Mouse (Mus musculus) kidney, embryonic 15.5 days (tissue): ENCODE results near the gene Cacna1d. TPM values are rescaled to one million over a fixed set of nuclear protein-coding genes. Genes with fewer than 3 reads are reported as not detected.
A peak's percentile ranks its signal among the peaks of the same experiment; 100 is the strongest.

Experiments
- ATAC-seq: fragments of 200-750 bp; cut with Nextera tagmentation; replicated peaks from 2 replicates; pipeline ENCODE4 v1.8.0; 2017; ENCODE audit warnings: moderate TSS enrichment; ENCODE audit not compliant: low FRiP score
- H3K27ac ChIP-seq: fragments of 300-500 bp; sonication (generic); 2 replicates; pipeline ENCODE4 v1.5.1; 2015; ENCODE audit warnings: mild to moderate bottlenecking, inconsistent platforms
- H3K27me3 ChIP-seq: fragments of 300-500 bp; sonication (generic); 2 replicates; pipeline ENCODE4 v1.6.1; 2015; ENCODE audit warnings: inconsistent platforms
- H3K36me3 ChIP-seq: fragments of 300-500 bp; sonication (generic); 2 replicates; pipeline ENCODE4 v1.6.1; 2015; ENCODE audit warnings: inconsistent platforms
- H3K4me1 ChIP-seq: fragments of 300-500 bp; sonication (generic); 2 replicates; pipeline ENCODE4 v1.6.1; 2015; ENCODE audit warnings: inconsistent platforms
- H3K4me2 ChIP-seq: fragments of 300-500 bp; sonication (generic); 2 replicates; pipeline ENCODE4 v1.6.1; 2015; ENCODE audit warnings: moderate library complexity, mild to moderate bottlenecking, inconsistent platforms
- H3K4me3 ChIP-seq: fragments of 300-500 bp; sonication (generic); replicated peaks from 2 replicates; pipeline ENCODE4 v1.5.1; 2015; ENCODE audit warnings: mild to moderate bottlenecking, inconsistent platforms
- H3K9ac ChIP-seq: fragments of 300-500 bp; sonication (generic); 2 replicates; pipeline ENCODE4 v1.6.1; 2015; ENCODE audit warnings: mild to moderate bottlenecking, inconsistent platforms
- H3K9me3 ChIP-seq: fragments of 300-500 bp; sonication (generic); replicated peaks from 2 replicates; pipeline ENCODE4 v1.6.1; 2016; ENCODE audit warnings: inconsistent platforms
- WGBS: fragments of 180-500 bp; shearing (Covaris S2); methylation state at CpG from one replicate; pipeline ENCODE4 v1.1.7; 2015; ENCODE audit warnings: mixed read lengths; 5-methylcytosine and 5-hydroxymethylcytosine counted together
- polyA plus RNA-seq: library from polyadenylated mRNA; unstranded; fragments of >200 nt; fragmentation: Nextera tagmentation; extraction: Ambion mirVana; gene quantifications from 2 replicates; pipeline ENCODE4 v1.2.1, GENCODE M21; 2015

Gene Cacna1d
- polyA plus RNA-seq, 1 experiment from 2014 or later, result 3.3 TPM

- Histone ChIP-seq H3K9me3 (no peaks in the 10 kb centered on the region), H3K9ac (no peak overlapping the region), H3K4me1 (peaks cover 6% of the 10 kb centered on the region; the same call in 1 of the 2 replicates), H3K36me3 (no peaks in the 10 kb centered on the region), H3K4me3 (no peak overlapping the region), H3K27ac (no peak overlapping the region), H3K27me3 (no peaks in the 10 kb centered on the region), H3K4me2 (no peak overlapping the region)
- 85% methylated on average over 8 of the region's 8 CpGs for WGBS
- no peak for ATAC-seq
Measured at GRCm38 (mm10) chr14:30017794-30018462, 473.3 kb downstream of the Cacna1d start.

- Histone ChIP-seq H3K9ac (no peak overlapping the region), H3K9me3 (no peaks in the 10 kb centered on the region), H3K27me3 (no peaks in the 10 kb centered on the region), H3K4me3 (no peak overlapping the region), H3K4me1 (peaks cover 9% of the 10 kb centered on the region; the same call in 1 of the 2 replicates), H3K36me3 (no peaks in the 10 kb centered on the region), H3K4me2 (no peak overlapping the region), H3K27ac (no peak overlapping the region)
- ATAC-seq, result no peak
- WGBS, result 79% methylated on average over 5 of the region's 5 CpGs
Measured at GRCm38 (mm10) chr14:30016666-30017065, 474.6 kb downstream of the Cacna1d start.

GRCm38 (mm10) chr14:30015008-30015407, 476.2 kb downstream of the Cacna1d start:
- 64% methylated on average over 1 of the region's 1 CpGs for WGBS
- Histone ChIP-seq H3K4me1 (peaks cover 10% of the 10 kb centered on the region), H3K9me3 (no peaks in the 10 kb centered on the region), H3K36me3 (no peaks in the 10 kb centered on the region), H3K4me3 (no peak overlapping the region), H3K27ac (no peak overlapping the region), H3K9ac (no peak overlapping the region), H3K4me2 (no peak overlapping the region), H3K27me3 (0 out of 2 replicates have a peak, but pooled peaks cover 5% of the 10 kb centered on the region)
- no peak for ATAC-seq

GRCm38 (mm10) chr14:30014487-30014886, 476.8 kb downstream of the Cacna1d start:
- Histone ChIP-seq H3K4me2 (no peak overlapping the region), H3K4me1 (peaks cover 15% of the 10 kb centered on the region), H3K36me3 (no peaks in the 10 kb centered on the region), H3K27ac (no peak overlapping the region), H3K9me3 (no peaks in the 10 kb centered on the region), H3K9ac (no peak overlapping the region), H3K27me3 (peaks cover 10% of the 10 kb centered on the region; the same call in 1 of the 2 replicates), H3K4me3 (no peak overlapping the region)
- no peak for ATAC-seq
- 48% methylated on average over 10 of the region's 10 CpGs for WGBS

GRCm38 (mm10) chr14:30011886-30012560, 479.2 kb downstream of the Cacna1d start:
- no peak overlapping the region for H3K4me3 ChIP-seq
- H3K36me3 ChIP-seq, result no peaks in the 10 kb centered on the region
- H3K4me1 ChIP-seq, result peaks cover 28% of the 10 kb centered on the region
- WGBS, result 63% methylated on average over 10 of the region's 10 CpGs
- peak overlapping the region; percentile 46; the same call in 1 of the 2 replicates for H3K27ac ChIP-seq
- ATAC-seq, result no peak; the same call in 1 of the 2 replicates
- H3K9ac ChIP-seq, result no peak overlapping the region
- H3K9me3 ChIP-seq, result no peaks in the 10 kb centered on the region
- H3K4me2 ChIP-seq, result no peak overlapping the region
- peaks cover 34% of the 10 kb centered on the region for H3K27me3 ChIP-seq

- peak; percentile 54; the same call in 1 of the 2 replicates for ATAC-seq
- peaks cover 28% of the 10 kb centered on the region for H3K4me1 ChIP-seq
- 59% methylated on average over 10 of the region's 10 CpGs for WGBS
- H3K27ac ChIP-seq, result peak overlapping the region; percentile 61
- no peak overlapping the region for H3K4me3 ChIP-seq
- H3K4me2 ChIP-seq, result 0 out of 2 replicates have a peak overlapping the region, but pooled peaks have one; percentile 92
- peaks cover 34% of the 10 kb centered on the region for H3K27me3 ChIP-seq
- H3K9me3 ChIP-seq, result no peaks in the 10 kb centered on the region
- H3K9ac ChIP-seq, result no peak overlapping the region
- H3K36me3 ChIP-seq, result no peaks in the 10 kb centered on the region
Measured at GRCm38 (mm10) chr14:30009864-30010560, 481.2 kb downstream of the Cacna1d start.

GRCm38 (mm10) chr14:30008733-30009575, 482.3 kb downstream of the Cacna1d start, which contains the start of the genes Il17rb and Chdh:
Il17rb (minus strand) TSS chr14:30008896.
Chdh (plus strand) TSS chr14:30009023.
- H3K27me3 ChIP-seq, result peaks cover 34% of the 10 kb centered on the region
- H3K4me3 ChIP-seq, result peak within 1 kb of the TSS; percentile 49
- peak within 1 kb of the TSS; percentile 41; the same call in 1 of the 2 replicates for H3K27ac ChIP-seq
- peaks cover 28% of the 10 kb centered on the region for H3K4me1 ChIP-seq
- ATAC-seq, result peak; percentile 78
- peak within 1 kb of the TSS; percentile 41 for H3K9ac ChIP-seq
- 10% methylated on average over 54 of the region's 54 CpGs for WGBS
- H3K9me3 ChIP-seq, result no peaks in the 10 kb centered on the region
- H3K36me3 ChIP-seq, result no peaks in the 10 kb centered on the region
- H3K4me2 ChIP-seq, result peak within 1 kb of the TSS; percentile 92

- H3K9me3 ChIP-seq, result no peaks in the 10 kb centered on the region
- H3K4me1 ChIP-seq, result 0 out of 2 replicates have a peak, but pooled peaks cover 3% of the 10 kb centered on the region
- H3K4me3 ChIP-seq, result no peak overlapping the region
- peaks cover 35% of the 10 kb centered on the region for H3K36me3 ChIP-seq
- WGBS, result 87% methylated on average over 3 of the region's 3 CpGs
- no peaks in the 10 kb centered on the region for H3K27me3 ChIP-seq
- ATAC-seq, result no peak
- H3K9ac ChIP-seq, result no peak overlapping the region
- H3K4me2 ChIP-seq, result no peak overlapping the region
- H3K27ac ChIP-seq, result no peak overlapping the region
Measured at GRCm38 (mm10) chr14:29999475-29999811, 491.8 kb downstream of the Cacna1d start.

- ATAC-seq, result no peak
- H3K27me3 ChIP-seq, result no peaks in the 10 kb centered on the region
- peaks cover 40% of the 10 kb centered on the region for H3K36me3 ChIP-seq
- H3K4me1 ChIP-seq, result 0 out of 2 replicates have a peak, but pooled peaks cover 3% of the 10 kb centered on the region
- no peaks in the 10 kb centered on the region for H3K9me3 ChIP-seq
- no peak overlapping the region for H3K4me2 ChIP-seq
- no peak overlapping the region for H3K9ac ChIP-seq
- no peak overlapping the region for H3K27ac ChIP-seq
- 85% methylated on average over 13 of the region's 13 CpGs for WGBS
- no peak overlapping the region for H3K4me3 ChIP-seq
Measured at GRCm38 (mm10) chr14:29998747-29999474, 492.3 kb downstream of the Cacna1d start.

GRCm38 (mm10) chr14:29997345-29997744, 493.9 kb downstream of the Cacna1d start:
- H3K27me3 ChIP-seq, result no peaks in the 10 kb centered on the region
- H3K27ac ChIP-seq, result no peak overlapping the region
- ATAC-seq, result no peak
- H3K9me3 ChIP-seq, result no peaks in the 10 kb centered on the region
- 0 out of 2 replicates have a peak, but pooled peaks cover 3% of the 10 kb centered on the region for H3K4me1 ChIP-seq
- no peak overlapping the region for H3K4me3 ChIP-seq
- H3K9ac ChIP-seq, result no peak overlapping the region
- H3K36me3 ChIP-seq, result peaks cover 56% of the 10 kb centered on the region
- H3K4me2 ChIP-seq, result no peak overlapping the region
